Mouse (Mus musculus): ENCODE measurements around the gene Ywhaq. TPM values are rescaled to one million over a fixed set of nuclear protein-coding genes. Genes with fewer than 3 reads are reported as not detected.
A peak's percentile ranks its signal among the peaks of the same experiment; 100 is the strongest.
"Not testable (repeated sequence)": the region's sequence is repeated elsewhere in the genome, so short reads cannot be mapped to it uniquely, and the experiment has no call there.

The Ywhaq gene
- total RNA-seq, 2 experiments from 2014 or later: 81.9 to 99.8 TPM

DNA sequence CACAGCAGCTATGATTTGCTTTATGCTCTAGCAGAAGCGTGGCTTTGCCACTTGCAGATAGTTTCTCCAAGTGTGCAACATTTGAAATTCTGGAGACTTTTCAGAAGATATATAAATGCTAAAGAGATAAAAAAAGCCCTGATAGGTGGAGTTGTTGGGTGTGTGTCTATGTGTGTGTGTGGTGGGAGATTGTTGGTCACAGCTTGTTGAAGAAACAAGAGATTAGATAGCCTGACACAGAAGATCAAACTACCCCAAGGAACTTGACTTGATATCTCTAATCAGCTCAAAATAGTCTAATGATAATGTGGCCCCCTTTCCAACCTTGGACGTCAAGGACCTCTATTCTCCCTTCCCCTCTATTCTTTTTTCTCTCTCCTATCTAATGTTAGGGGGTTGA, 6.8 kb downstream of the Ywhaq start:
- no peak for DNase-seq

DNA sequence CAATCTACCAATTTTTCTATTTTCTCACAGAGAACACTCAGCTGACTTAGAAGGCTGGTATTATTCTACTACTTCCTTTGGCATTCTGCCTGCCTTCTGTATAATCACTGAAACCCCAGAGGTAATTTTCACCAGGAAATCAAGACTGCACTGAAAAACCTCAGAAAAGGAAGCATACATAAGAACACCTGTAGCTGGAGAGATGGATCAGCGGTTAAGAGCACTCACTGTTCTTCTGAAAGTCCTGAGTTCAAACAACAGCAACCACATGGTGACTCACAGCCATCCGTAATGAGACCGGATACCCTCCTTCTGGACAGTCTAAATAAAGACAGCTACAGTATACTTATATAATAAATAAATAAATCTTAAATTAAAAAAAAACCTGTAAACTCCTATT, 7.8 kb downstream of the Ywhaq start:
- no peak for DNase-seq

- DNase-seq: no peak
Measured at GRCm38 (mm10) chr12:21408789-21409367, 8.6 kb downstream of the Ywhaq start.

DNA sequence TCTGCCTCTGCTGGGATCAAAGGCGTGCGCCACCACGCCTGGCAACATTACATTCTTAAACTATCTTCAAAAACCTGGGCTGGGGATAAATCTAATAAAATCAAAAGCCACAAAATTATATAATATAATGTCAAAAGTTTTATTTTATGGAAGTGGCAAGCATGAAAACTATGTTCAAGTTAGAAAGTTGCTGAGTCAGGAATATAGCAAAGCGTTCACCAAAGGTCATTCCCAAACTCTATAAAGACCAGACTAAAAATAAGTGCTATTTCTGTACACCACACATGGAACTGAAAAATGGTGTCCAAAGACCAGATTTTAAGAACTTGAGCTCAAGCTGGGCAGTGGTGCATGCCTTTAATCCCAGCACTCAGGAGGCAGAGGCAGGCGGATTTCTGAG, 14.7 kb downstream of the Ywhaq start:
- no peak for DNase-seq

GRCm38 (mm10) chr12:21386201-21386600, 31.2 kb downstream of the Ywhaq start:
- DNase-seq: no peak

- DNase-seq: not testable (repeated sequence)
Measured at GRCm38 (mm10) chr12:21378765-21379346, 38.6 kb downstream of the Ywhaq start.

DNA sequence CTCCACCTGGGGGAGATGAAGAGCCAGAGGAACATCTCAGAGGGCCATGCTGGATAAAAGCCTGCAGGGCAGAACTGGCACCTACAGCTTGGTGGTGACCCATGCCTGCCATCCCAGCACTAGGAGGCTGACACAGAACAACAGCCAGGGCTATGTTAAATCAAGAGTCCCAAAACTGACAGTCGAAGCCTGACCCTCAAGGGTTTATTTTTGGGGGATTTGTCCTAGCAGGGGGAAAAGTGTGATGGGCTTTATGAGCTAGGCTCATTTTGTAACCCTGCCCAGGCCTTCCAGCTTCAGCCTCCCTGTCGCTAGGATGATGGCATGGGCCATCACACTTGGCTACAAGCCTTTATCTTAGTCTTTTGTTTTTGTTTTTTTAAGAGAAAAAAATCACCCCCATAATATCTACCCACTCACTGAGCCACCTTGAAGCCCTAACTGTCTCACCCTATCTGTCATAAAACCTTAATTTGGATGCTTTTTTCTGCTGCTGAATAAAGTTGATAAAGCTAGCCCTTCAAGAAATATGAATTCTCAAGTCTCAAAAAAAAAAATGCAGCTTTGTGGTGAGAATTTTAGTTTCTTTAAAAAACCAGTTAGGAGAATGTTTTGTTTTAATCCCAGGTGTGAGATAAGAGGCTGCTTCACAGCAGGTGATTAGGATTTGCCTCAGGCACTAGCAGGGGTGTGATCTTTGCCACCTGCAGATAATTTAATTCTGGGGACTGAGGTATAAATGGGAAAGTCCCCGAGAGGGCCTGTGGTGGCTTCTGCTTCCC, 41.9 kb downstream of the Ywhaq start:
- no peak for DNase-seq

DNA sequence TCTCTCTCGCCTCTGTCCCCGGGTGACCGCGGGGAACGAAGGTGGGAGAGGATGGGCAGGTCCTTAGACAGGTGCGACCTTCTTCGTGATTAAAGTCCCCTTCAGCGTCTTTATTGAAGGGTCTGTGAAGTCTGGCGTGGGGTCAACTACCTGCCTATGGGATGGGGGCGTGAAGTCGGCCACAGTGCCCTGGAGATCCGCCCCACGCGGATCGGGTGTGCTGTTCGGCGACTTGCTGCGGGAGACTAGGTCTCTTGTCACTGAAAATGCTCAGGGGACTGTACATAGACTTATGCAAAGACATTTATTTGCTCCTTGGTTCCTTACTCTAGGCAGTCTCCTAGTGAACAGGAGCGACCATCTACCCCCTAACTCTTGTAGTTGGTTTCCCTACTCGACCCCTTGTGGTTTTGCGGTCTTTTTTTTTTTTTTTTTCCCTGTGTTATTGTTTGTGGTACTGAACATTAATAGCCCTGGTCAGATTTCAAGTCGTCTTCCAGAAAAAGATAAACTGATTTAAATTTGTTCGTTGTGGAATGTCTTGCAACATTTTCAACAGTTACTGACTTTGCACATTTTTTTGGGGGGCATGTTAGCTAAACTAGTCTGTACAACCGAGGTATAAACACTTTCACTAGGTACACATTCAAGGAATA, 43.5 kb downstream of the Ywhaq start:
- DNase-seq: no peak

DNA sequence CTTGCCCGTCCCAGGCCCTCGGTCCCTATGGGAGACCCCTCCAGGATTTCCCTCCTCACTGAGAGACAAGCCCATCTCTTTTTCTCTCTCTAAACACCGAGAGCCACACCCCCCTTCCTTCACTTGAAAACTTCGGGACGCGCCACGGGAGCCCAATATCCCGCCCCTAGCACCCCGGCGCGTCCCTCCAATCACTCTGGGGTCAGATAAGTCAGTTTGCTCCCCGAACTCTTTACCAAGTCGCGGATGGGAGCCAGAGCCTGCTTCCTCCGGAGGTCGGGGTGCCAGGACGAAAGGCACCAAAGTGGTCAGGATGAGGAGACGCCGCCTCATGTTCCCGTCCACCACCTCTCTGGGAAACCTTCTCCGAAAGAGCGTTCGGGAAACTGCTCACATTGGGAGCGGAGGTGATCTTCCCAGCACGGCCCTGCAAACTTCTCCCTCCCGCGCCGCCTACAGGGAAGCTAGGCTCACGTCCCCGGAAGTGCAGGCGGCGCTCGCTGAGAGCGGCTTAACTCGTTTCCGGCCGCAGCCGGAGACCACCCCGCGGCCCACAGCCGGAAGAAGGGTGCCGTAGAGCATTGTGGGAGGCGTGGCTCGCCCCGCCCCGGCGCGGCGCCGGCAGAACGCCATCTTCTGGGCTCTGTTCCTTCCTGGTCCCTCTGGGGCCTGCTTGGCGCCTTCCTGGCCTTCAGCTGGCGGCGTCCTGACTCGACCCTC, 44.2 kb downstream of the Ywhaq start, which contains the start of gene Adam17:
Gene Adam17 (minus strand): TSS at position 533 of the 720 bp plus-strand sequence.
- DNase-seq: peak; percentile 96

DNA sequence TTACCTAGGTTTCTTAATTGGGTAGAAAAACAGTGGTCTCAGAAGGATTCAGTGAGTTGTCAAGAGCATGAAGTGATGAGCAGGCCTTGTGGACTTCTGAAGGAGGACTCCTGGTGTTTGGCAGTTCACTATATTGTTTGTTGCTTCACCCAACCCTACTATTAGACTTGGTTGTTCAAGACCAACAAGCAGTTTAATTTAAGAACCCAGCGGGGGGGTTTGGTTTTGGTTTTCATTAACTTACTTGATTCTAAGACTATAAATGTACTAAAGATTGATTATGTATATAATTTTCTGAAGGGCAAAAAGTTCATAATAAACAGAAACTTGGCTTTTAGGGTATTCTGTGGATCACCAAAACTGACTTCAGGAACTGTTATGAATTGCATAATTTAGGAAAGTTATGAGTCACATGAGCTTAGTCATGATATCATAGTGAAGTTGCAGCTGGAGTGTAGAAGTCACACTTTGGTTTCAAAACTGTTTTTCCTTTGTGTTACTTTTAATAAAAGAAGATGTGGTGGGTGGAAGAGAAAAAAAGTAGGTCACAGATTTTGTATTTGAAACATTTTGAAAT, 47.3 kb downstream of the Ywhaq start:
- no peak for DNase-seq

DNA sequence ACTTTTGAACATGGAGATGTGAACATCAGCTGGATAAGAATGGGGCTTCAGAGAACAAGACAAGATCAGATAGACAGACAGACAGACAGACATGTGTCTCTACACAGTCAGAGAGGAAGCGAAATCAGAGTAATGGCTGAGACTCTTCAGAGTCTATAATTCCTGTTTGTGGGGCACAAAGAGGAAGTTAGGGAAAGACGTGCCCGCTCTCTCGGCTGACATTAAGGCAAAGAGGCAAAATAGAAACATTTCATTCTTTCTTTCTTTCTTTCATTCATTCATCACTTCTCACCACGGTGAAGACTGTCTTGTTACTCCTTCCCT, 48.4 kb downstream of the Ywhaq start:
- DNase-seq: no peak

DNA sequence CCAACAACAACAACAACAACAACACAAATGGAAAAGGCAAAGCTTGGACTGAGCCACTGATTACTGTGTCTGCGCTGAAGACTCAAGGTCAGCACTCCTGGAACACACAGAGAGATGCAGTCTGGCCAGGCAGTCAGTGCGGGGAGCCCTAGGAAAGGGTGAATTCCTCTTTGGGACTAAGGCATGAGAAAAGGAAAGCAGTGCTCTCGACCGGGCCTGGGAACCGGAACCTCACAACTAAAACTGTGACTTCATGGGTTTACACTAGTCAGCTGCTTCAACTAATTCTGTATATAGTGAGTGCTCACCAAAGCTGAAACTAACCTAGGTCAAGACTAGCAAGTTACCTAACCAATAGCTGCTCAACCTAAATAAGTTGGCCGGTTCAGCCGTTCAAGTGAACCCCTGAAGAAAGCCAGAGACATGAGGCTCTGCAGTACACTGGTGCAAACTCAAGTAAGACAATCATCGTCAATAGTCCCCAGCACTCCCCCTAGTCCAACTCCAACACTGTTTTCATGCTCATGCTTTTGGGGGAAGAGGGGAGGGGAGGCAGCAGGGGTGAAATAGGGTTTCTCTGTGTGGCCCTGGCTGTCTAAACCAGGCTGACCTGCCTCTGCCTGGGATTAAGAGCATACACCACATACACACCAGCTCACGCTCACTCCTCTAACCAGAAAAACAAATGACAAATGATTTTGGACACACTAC, 48.9 kb downstream of the Ywhaq start:
- no peak for DNase-seq

DNA sequence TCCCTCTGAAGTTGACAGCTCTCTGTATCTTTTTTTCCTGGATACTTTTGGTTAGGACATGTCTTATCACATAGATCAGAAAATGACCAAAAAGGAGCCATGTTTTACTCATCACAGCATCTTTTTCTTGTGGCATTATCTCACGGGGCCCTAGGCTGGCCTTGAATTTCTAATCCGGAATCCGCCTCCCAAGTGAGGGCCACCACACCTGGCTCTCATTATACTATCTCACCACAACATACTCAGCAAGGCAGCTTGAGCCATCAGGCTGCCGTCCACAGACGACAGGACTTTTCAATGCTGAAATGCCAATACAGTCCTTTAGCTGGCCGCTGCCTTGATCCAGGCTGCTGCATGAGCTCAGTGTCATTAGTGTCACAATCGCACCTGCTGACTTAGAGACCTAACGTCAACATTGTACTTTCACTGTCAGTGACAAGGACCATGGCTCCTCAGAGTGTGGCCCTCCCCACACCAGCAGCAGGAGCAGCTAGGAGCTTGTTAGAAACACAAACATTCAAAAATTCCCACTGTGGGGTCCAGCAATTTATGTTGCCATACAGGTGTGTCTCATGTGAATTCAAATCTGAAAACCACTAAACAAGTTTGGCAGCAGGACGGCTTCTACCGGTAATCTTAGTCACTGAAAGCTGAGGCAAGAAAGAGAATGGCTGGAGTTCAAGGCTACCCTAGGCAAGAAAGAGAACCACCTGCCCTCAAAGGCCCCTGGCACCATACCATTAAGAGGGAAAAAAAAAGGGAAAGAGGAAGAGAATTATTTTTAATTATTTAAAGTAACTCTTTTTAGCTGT, 52.6 kb downstream of the Ywhaq start:
- DNase-seq: no peak

DNA sequence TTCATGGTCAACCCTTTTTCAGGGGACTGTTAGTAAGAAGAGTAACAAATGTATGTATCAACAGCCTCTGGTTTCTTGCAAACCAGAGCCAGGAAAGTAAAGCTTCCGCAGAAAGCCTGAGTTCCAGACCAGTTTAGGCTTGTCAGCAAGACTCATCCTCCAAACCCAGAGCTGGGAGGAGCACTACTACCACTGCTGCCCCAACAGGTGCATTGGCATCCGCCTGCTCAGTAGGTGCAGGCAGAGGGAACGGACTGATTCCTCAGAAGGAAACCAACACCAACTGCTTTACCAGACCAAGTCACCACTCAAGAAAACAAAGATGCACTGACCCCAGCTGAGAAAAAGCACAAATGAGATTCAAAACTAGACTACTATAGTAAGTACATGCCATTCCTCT, 54.2 kb downstream of the Ywhaq start:
- DNase-seq: no peak

- DNase-seq: no peak
Measured at GRCm38 (mm10) chr12:21362686-21363085, 54.8 kb downstream of the Ywhaq start.

DNA sequence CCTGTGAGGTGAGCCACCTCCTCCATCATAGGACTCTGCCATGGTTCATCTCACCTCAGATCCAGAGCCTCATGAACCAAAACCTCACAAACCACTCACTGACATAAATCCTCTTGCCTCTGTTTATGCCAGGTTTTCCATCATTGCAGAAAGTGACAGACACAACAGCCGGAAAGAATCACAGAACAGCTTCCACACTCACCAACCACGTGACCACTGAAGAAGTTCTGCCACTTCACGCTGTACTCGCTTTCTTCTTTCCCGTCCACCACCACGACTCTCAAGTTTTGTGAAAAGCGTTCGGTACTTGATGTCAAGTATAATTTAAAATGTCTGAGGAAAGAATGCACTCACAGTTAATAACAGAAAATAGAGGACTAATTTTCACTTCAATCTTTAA, 63.8 kb downstream of the Ywhaq start:
- DNase-seq: no peak

DNA sequence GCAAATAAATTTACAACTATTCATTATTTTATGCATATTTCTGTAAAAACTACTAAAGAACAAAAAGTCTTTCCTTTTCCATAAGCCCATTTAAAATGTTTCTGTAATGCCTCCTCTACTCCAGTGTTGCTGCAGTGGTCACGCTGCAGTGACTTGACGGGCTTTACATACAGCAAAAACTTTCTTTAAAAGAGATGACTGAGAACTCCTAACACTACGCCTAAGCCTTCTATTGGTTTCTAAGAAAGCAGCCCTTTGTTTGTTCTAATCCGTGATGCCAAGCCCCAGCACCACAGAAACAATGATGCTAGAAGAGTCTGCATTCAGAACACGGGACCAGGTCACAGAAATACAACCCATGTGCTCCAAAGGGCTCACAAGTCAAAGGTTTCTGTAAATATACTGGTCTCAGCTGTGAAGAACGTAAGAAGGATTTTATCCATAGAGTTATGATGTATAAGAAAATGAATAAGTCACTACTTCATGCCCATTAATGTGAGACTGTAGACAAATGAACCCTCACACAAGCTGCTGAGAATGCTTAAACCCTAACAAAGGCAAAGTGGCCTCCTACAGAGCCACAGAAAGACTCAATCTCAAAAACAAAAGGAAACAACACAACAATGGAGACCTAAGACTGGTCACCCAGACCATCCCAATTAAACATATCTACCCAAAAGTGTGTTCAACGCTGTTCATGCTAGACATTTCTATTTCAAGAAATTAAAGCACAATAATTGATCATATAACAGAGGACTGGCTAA, 67.1 kb downstream of the Ywhaq start:
- DNase-seq: no peak

DNA sequence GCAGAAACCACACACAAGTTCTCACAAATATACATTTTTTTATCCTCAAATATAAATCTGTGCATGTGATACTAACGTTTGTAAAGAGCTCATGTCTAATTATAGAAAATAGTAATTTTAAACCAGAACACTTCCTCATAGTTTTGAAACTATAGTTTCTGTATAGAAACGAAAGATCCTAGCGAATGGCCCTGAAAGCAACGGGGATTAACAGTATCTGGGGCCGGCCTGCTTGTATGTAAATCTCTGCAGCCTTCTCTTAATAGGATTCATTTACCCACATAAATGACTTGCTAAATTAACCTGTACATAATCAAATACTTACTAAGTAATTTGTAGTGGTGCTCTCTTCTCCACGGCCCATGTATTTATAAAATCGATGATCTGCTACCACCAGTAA, 70.5 kb downstream of the Ywhaq start:
- DNase-seq: no peak

DNA sequence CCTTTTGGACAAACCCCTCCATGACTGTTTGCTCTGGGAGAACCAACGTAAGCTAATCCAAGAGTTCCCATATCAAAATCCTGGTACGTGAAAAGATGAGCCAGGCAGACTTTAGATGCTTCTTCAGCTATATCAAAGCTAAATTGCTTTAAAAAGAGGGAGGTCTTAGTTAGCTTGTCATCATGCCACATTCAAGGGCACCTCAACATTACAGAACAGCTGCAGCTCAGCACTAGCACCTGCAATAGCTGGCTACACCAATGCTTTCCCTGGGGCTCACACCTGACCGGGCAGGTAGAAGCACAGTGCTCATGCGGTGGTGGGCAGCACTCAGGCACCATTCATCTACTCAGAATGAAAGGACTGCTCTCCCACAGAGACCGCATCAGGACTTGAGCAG, 76.8 kb downstream of the Ywhaq start:
- DNase-seq: no peak

All from gastrocnemius, postnatal 10 days (tissue).